Mouse (Mus musculus) intestine, embryonic 16.5 days (tissue): Measurements from ENCODE around the gene Gm21788. TPM values are rescaled to one million over a fixed set of nuclear protein-coding genes. Genes with fewer than 3 reads are reported as not detected.
"Not testable (repeated sequence)": the region's sequence is repeated elsewhere in the genome, so short reads cannot be mapped to it uniquely, and the experiment has no call there.

Experiments
- ATAC-seq: fragments of 200-750 bp; cut with Nextera tagmentation; 2 replicates; pipeline ENCODE4 v1.8.0; 2017; ENCODE audit warnings: moderate TSS enrichment, moderate library complexity
- H3K27ac ChIP-seq: fragments of 300-500 bp; sonication (generic); 2 replicates; pipeline ENCODE4 v1.5.1; 2014; ENCODE audit warnings: mild to moderate bottlenecking, low read length
- H3K27me3 ChIP-seq: fragments of 300-500 bp; sonication (generic); replicated peaks from 2 replicates; pipeline ENCODE4 v1.6.1; 2014; ENCODE audit warnings: low read length, control low read depth, mixed read lengths; ENCODE audit not compliant: control insufficient read depth, insufficient read depth
- H3K36me3 ChIP-seq: fragments of 300-500 bp; sonication (generic); 2 replicates; pipeline ENCODE4 v1.6.1; 2014; ENCODE audit warnings: low read length, control low read depth; ENCODE audit not compliant: control insufficient read depth, insufficient read depth
- H3K4me1 ChIP-seq: fragments of 300-500 bp; sonication (generic); 2 replicates; pipeline ENCODE4 v1.6.1; 2014; ENCODE audit warnings: low read length, control low read depth, mixed read lengths; ENCODE audit not compliant: control insufficient read depth, insufficient read depth
- H3K4me2 ChIP-seq: fragments of 300-500 bp; sonication (generic); 2 replicates; pipeline ENCODE4 v1.6.1; 2014; ENCODE audit warnings: low read depth, low read length, control low read depth
- H3K4me3 ChIP-seq: fragments of 300-500 bp; sonication (generic); 2 replicates; pipeline ENCODE4 v1.5.1; 2014; ENCODE audit warnings: mild to moderate bottlenecking, low read length
- H3K9ac ChIP-seq: fragments of 300-500 bp; sonication (generic); 2 replicates; pipeline ENCODE4 v1.6.1; 2014; ENCODE audit warnings: low read depth, low read length
- H3K9me3 ChIP-seq: fragments of 300-500 bp; sonication (generic); 2 replicates; pipeline ENCODE4 v1.6.1; 2016; ENCODE audit warnings: low read length, control low read depth; ENCODE audit not compliant: control insufficient read depth
- WGBS: fragments of 180-500 bp; shearing (Covaris S2); extraction: QIAGEN DNeasy Blood & Tissue Kit; methylation state at CpG from one replicate; pipeline ENCODE4 v1.1.7; 2014; 5-methylcytosine and 5-hydroxymethylcytosine counted together
- polyA plus RNA-seq: library from polyadenylated mRNA; unstranded; fragments of >200 nt; fragmentation: Nextera tagmentation; extraction: Ambion mirVana; gene quantifications from 2 replicates; pipeline ENCODE4 v1.2.1, GENCODE M21; 2015

The Gm21788 gene
- polyA plus RNA-seq = not detected in 2 replicates

- not testable (repeated sequence) for H3K9ac ChIP-seq, H3K4me1 ChIP-seq, H3K9me3 ChIP-seq, H3K27me3 ChIP-seq, H3K36me3 ChIP-seq, H3K27ac ChIP-seq, H3K4me3 ChIP-seq, ATAC-seq, H3K4me2 ChIP-seq
- WGBS = no CpG with 5 or more reads among the region's 3 CpGs
These were observed at the start of gene Gm21788 for GRCm38 (mm10) chrY:7404710-7405109. Gene Gm21788 (plus strand): TSS chrY:7405010.

Other genes starting within 250 kb of the Gm21788 start
- gene Gm21244, start 235.7 kb upstream of the Gm21788 start, polyA plus RNA-seq = not detected in 2 replicates
- not detected in 2 replicates for gene Gm28998, start 151.2 kb upstream of the Gm21788 start, polyA plus RNA-seq
- not detected in 2 replicates for gene Gm20826, start 233.5 kb downstream of the Gm21788 start, polyA plus RNA-seq